Mouse (Mus musculus): ENCODE results near the gene Uba7. TPM values are rescaled to one million over a fixed set of nuclear protein-coding genes. Genes with fewer than 3 reads are reported as not detected.

The Uba7 gene
- polyA plus RNA-seq, 1 experiment from 2014 or later = 12.1 TPM

- no peaks in the 10 kb centered on the region for H3K9me3 ChIP-seq (ENCODE audit: control insufficient read depth, low read length)
- no peak overlapping the region for H3K27ac ChIP-seq (ENCODE audit: low read depth, low read length)
- ATAC-seq (ENCODE audit: insufficient read depth, low FRiP score, low TSS enrichment) (no peak), DNase-seq (ENCODE audit: low spot score) (no peak)
- WGBS = 66% methylated on average over 2 of the region's 2 CpGs
- no peaks in the 10 kb centered on the region for H3K36me3 ChIP-seq (ENCODE audit: control insufficient read depth, insufficient read depth, low read length)
- H3K27me3 ChIP-seq (ENCODE audit: control insufficient read depth, insufficient read depth, low read length) = no peaks in the 10 kb centered on the region
- no peak overlapping the region for H3K4me3 ChIP-seq (ENCODE audit: low read depth, low read length)
- no peak overlapping the region for H3K4me2 ChIP-seq (ENCODE audit: low read depth)
- no peaks in the 10 kb centered on the region for H3K4me1 ChIP-seq (ENCODE audit: control insufficient read depth, insufficient read depth, low read length)
- H3K9ac ChIP-seq (ENCODE audit: low read length) = no peak overlapping the region
Observed at GRCm38 (mm10) chr9:107994464-107994863, 19.2 kb downstream of the Uba7 start.

GRCm38 (mm10) chr9:107995513-107995912 is 20.2 kb downstream of the Uba7 start:
- H3K4me2 ChIP-seq (ENCODE audit: low read depth) = no peak overlapping the region
- no peaks in the 10 kb centered on the region for H3K4me1 ChIP-seq (ENCODE audit: control insufficient read depth, insufficient read depth, low read length)
- ATAC-seq (ENCODE audit: insufficient read depth, low FRiP score, low TSS enrichment) (no peak), DNase-seq (ENCODE audit: low spot score) (no peak)
- no peaks in the 10 kb centered on the region for H3K9me3 ChIP-seq (ENCODE audit: control insufficient read depth, low read length)
- no peaks in the 10 kb centered on the region for H3K36me3 ChIP-seq (ENCODE audit: control insufficient read depth, insufficient read depth, low read length)
- H3K27me3 ChIP-seq (ENCODE audit: control insufficient read depth, insufficient read depth, low read length) = no peaks in the 10 kb centered on the region
- no peak overlapping the region for H3K9ac ChIP-seq (ENCODE audit: low read length)
- H3K27ac ChIP-seq (ENCODE audit: low read depth, low read length) = no peak overlapping the region
- H3K4me3 ChIP-seq (ENCODE audit: low read depth, low read length) = no peak overlapping the region
- WGBS = 91% methylated on average over 21 of the region's 21 CpGs

GRCm38 (mm10) chr9:107996049-107996448 is 20.7 kb downstream of the Uba7 start, which contains the start of gene Gm20662:
Gm20662 (plus strand) TSS chr9:107996349.
- H3K9ac ChIP-seq (ENCODE audit: low read length) = no peak within 1 kb of the TSS
- H3K4me1 ChIP-seq (ENCODE audit: control insufficient read depth, insufficient read depth, low read length) = no peaks in the 10 kb centered on the region
- no peaks in the 10 kb centered on the region for H3K9me3 ChIP-seq (ENCODE audit: control insufficient read depth, low read length)
- H3K27me3 ChIP-seq (ENCODE audit: control insufficient read depth, insufficient read depth, low read length) = no peaks in the 10 kb centered on the region
- no peak within 1 kb of the TSS for H3K27ac ChIP-seq (ENCODE audit: low read depth, low read length)
- no peak for ATAC-seq (ENCODE audit: insufficient read depth, low FRiP score, low TSS enrichment)
- no peak for DNase-seq (ENCODE audit: low spot score)
- no peaks in the 10 kb centered on the region for H3K36me3 ChIP-seq (ENCODE audit: control insufficient read depth, insufficient read depth, low read length)
- H3K4me2 ChIP-seq (ENCODE audit: low read depth) = no peak within 1 kb of the TSS
- H3K4me3 ChIP-seq (ENCODE audit: low read depth, low read length) = no peak within 1 kb of the TSS
- WGBS = 93% methylated on average over 5 of the region's 5 CpGs

DNA sequence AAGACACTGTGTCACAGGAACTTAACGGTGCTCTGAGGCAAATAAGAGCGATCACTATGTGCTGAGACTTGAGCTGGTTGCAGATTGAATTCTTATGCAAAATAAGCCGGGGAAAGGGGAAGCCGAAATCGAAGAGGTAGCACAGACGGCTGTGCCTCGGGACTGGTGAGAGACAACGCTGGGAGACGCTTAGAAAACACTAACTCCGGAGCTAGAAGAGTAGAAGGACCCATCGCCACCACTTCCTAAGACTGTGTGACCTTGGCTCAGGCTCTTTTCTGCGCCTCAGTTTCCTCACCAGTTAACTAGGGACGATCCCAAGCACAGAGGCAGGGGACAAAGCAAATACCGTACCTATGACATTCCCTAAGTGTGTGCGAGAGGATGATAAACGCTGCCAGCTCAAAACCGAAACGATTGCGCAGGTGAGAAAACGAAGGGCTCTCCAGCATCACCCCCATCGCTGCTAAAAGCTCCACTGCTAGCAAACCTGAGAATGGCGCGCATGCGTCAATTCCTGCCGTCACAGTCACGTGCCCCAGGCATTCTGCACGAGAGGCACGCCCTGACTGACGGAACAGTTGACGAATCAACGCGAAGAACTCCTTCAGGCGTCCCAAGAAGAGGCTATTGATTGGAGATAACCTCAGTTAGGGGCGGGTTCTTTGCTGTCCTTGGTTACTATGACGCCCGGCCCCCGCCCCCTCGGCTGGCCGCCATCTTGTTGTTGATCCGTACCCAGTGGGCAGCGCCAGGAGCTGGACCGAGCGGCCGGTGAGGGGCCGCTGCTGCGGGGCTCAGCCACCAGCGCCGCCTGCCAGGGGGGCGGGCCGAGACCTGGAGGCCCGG is 26.8 kb downstream of the Uba7 start, which contains the start of gene Ip6k1:
Ip6k1 (plus strand) TSS at position 580 of the 849 bp plus-strand sequence.
- peak; percentile 100 for ATAC-seq (ENCODE audit: insufficient read depth, low FRiP score, low TSS enrichment)
- Histone ChIP-seq H3K9ac (ENCODE audit: low read length) (peak within 1 kb of the TSS; percentile 95), H3K9me3 (ENCODE audit: control insufficient read depth, low read length) (no peaks in the 10 kb centered on the region), H3K27ac (ENCODE audit: low read depth, low read length) (peak within 1 kb of the TSS; percentile 88), H3K36me3 (ENCODE audit: control insufficient read depth, insufficient read depth, low read length) (no peaks in the 10 kb centered on the region), H3K4me2 (ENCODE audit: low read depth) (peak within 1 kb of the TSS; percentile 91), H3K4me1 (ENCODE audit: control insufficient read depth, insufficient read depth, low read length) (peaks cover 7% of the 10 kb centered on the region; the same call in 1 of the 2 replicates), H3K27me3 (ENCODE audit: control insufficient read depth, insufficient read depth, low read length) (no peaks in the 10 kb centered on the region), H3K4me3 (ENCODE audit: low read depth, low read length) (peak within 1 kb of the TSS; percentile 97)
- under 1% methylated on average over 48 of the region's 51 CpGs for WGBS
- peak; percentile 99 for DNase-seq (ENCODE audit: low spot score)

- ATAC-seq (ENCODE audit: insufficient read depth, low FRiP score, low TSS enrichment) (no peak; the same call in 1 of the 2 replicates), DNase-seq (ENCODE audit: low spot score) (no peak)
- Histone ChIP-seq H3K9ac (ENCODE audit: low read length) (peak overlapping the region; percentile 95), H3K4me1 (ENCODE audit: control insufficient read depth, insufficient read depth, low read length) (peaks cover 7% of the 10 kb centered on the region; the same call in 1 of the 2 replicates), H3K4me3 (ENCODE audit: low read depth, low read length) (peak overlapping the region; percentile 97), H3K4me2 (ENCODE audit: low read depth) (peak overlapping the region; percentile 66), H3K27me3 (ENCODE audit: control insufficient read depth, insufficient read depth, low read length) (no peaks in the 10 kb centered on the region), H3K27ac (ENCODE audit: low read depth, low read length) (peak overlapping the region; percentile 88), H3K36me3 (ENCODE audit: control insufficient read depth, insufficient read depth, low read length) (no peaks in the 10 kb centered on the region; the same call in 1 of the 2 replicates), H3K9me3 (ENCODE audit: control insufficient read depth, low read length) (no peaks in the 10 kb centered on the region)
- under 1% methylated on average over 47 of the region's 50 CpGs for WGBS
Observed at GRCm38 (mm10) chr9:108002778-108003530, 27.6 kb downstream of the Uba7 start.

DNA sequence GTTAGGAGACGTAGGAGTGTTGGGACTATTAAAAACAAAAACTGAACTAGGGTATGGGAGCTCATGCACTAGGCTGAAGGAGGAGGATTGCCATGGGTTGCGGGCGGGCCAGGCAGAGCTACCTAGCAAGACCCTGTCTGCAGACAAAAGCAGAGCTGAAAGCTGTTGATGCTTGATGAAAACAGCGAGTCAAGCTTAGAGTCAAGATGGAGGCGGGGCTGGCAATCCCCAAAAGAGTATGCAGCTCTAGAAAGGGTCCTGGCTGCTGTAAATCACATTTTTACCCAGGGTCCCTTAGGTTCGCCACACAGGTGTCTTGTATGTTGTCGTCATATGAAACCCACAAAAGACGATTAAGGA is 28.2 kb downstream of the Uba7 start:
- no peak for ATAC-seq (ENCODE audit: insufficient read depth, low FRiP score, low TSS enrichment)
- peak; percentile 19 for DNase-seq (ENCODE audit: low spot score)

GRCm38 (mm10) chr9:108008041-108008440 is 32.7 kb downstream of the Uba7 start:
- 92% methylated on average over 5 of the region's 5 CpGs for WGBS
- H3K4me3 ChIP-seq (ENCODE audit: low read depth, low read length) = no peak overlapping the region
- DNase-seq (ENCODE audit: low spot score) = no peak

More for the DNA sequence above, 28.2 kb downstream of the Uba7 start:
- Histone ChIP-seq H3K4me3 (ENCODE audit: low read depth, low read length) (peak overlapping the region; percentile 97), H3K9ac (ENCODE audit: low read length) (peak overlapping the region; percentile 95), H3K4me1 (ENCODE audit: control insufficient read depth, insufficient read depth, low read length) (peaks cover 7% of the 10 kb centered on the region; the same call in 1 of the 2 replicates), H3K9me3 (ENCODE audit: control insufficient read depth, low read length) (no peaks in the 10 kb centered on the region), H3K4me2 (ENCODE audit: low read depth) (peak overlapping the region; percentile 66), H3K36me3 (ENCODE audit: control insufficient read depth, insufficient read depth, low read length) (no peaks in the 10 kb centered on the region; the same call in 1 of the 2 replicates), H3K27ac (ENCODE audit: low read depth, low read length) (no peak overlapping the region), H3K27me3 (ENCODE audit: control insufficient read depth, insufficient read depth, low read length) (no peaks in the 10 kb centered on the region)
- 26% methylated on average over 8 of the region's 8 CpGs for WGBS

GRCm38 (mm10) chr9:108010385-108010784 is 35.1 kb downstream of the Uba7 start:
- no peaks in the 10 kb centered on the region; the same call in 1 of the 2 replicates for H3K36me3 ChIP-seq (ENCODE audit: control insufficient read depth, insufficient read depth, low read length)
- H3K27ac ChIP-seq (ENCODE audit: low read depth, low read length) = no peak overlapping the region
- no peak overlapping the region for H3K4me3 ChIP-seq (ENCODE audit: low read depth, low read length)
- no peak for ATAC-seq (ENCODE audit: insufficient read depth, low FRiP score, low TSS enrichment)
- no peaks in the 10 kb centered on the region for H3K9me3 ChIP-seq (ENCODE audit: control insufficient read depth, low read length)
- no peaks in the 10 kb centered on the region for H3K27me3 ChIP-seq (ENCODE audit: control insufficient read depth, insufficient read depth, low read length)
- no peaks in the 10 kb centered on the region for H3K4me1 ChIP-seq (ENCODE audit: control insufficient read depth, insufficient read depth, low read length)
- no peak overlapping the region for H3K4me2 ChIP-seq (ENCODE audit: low read depth)
- DNase-seq (ENCODE audit: low spot score) = no peak
- no peak overlapping the region for H3K9ac ChIP-seq (ENCODE audit: low read length)

More at GRCm38 (mm10) chr9:108008041-108008440, 32.7 kb downstream of the Uba7 start:
- Histone ChIP-seq H3K9ac (ENCODE audit: low read length) (no peak overlapping the region), H3K9me3 (ENCODE audit: control insufficient read depth, low read length) (no peaks in the 10 kb centered on the region), H3K27ac (ENCODE audit: low read depth, low read length) (no peak overlapping the region), H3K27me3 (ENCODE audit: control insufficient read depth, insufficient read depth, low read length) (no peaks in the 10 kb centered on the region), H3K36me3 (ENCODE audit: control insufficient read depth, insufficient read depth, low read length) (no peaks in the 10 kb centered on the region; the same call in 1 of the 2 replicates), H3K4me2 (ENCODE audit: low read depth) (no peak overlapping the region), H3K4me1 (ENCODE audit: control insufficient read depth, insufficient read depth, low read length) (peaks cover 7% of the 10 kb centered on the region; the same call in 1 of the 2 replicates)
- no peak for ATAC-seq (ENCODE audit: insufficient read depth, low FRiP score, low TSS enrichment)
